Mouse (Mus musculus) testis, adult 2 months (tissue): Measurements from ENCODE around the gene Sult3a2.
"Not testable (repeated sequence)": the region's sequence is repeated elsewhere in the genome, so short reads cannot be mapped to it uniquely, and the experiment has no call there.

Experiments
- CTCF ChIP-seq: fragments of 200-500 bp; IDR thresholded peaks from 2 replicates; pipeline ENCODE4 v1.5.1; 2012; ENCODE audit warnings: low read depth, mild to moderate bottlenecking, inconsistent platforms, low read length, moderate library complexity; ENCODE audit not compliant: control insufficient read depth, insufficient read depth, insufficient replicate concordance
- POLR2A ChIP-seq: fragments of 200-500 bp; IDR thresholded peaks from 2 replicates; pipeline ENCODE4 v1.6.1; 2012; ENCODE audit warnings: low read depth, mild to moderate bottlenecking, inconsistent platforms, low read length, moderate library complexity; ENCODE audit not compliant: control insufficient read depth

DNA sequence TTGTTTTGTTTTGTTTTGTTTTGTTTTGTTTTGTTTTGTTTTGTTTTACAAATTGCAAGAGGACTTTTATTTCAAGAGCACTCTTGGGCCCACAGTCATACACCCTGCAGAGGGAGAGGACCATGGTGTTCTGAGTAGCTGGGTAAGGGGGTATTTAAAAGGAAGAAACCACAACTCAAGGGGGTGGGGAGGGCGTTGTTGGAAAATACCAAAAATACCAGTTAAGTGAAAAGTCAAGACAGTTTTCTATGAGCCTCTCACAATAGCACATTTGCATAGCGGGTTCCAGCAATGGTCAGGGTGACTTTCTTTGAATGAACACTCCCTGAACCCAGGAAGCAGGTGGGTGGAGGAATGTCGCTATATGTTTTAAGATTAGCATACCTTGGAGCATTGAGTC, 5.7 kb upstream of the Sult3a2 start:
- TF ChIP-seq CTCF, POLR2A: not testable (repeated sequence)
